Mouse (Mus musculus) lung, embryonic 16.5 days (tissue): Measurements from ENCODE around the gene Lmbrd2. TPM values are rescaled to one million over a fixed set of nuclear protein-coding genes. Genes with fewer than 3 reads are reported as not detected.
"Not testable (repeated sequence)": the region's sequence is repeated elsewhere in the genome, so short reads cannot be mapped to it uniquely, and the experiment has no call there.

ENCODE experiments used
- ATAC-seq: fragments of 200-750 bp; cut with Nextera tagmentation; 2 replicates; pipeline ENCODE4 v1.8.0; 2017; ENCODE audit warnings: low read depth, mild to moderate bottlenecking, moderate library complexity
- H3K27ac ChIP-seq: fragments of 300-500 bp; sonication (generic); 2 replicates; pipeline ENCODE4 v1.5.1; 2014; ENCODE audit warnings: mild to moderate bottlenecking, control low read depth, low read length
- H3K27me3 ChIP-seq: fragments of 300-500 bp; sonication (generic); 2 replicates; pipeline ENCODE4 v1.6.1; 2014; ENCODE audit warnings: low read depth, low read length, mixed read lengths; ENCODE audit not compliant: control insufficient read depth, insufficient read depth
- H3K36me3 ChIP-seq: fragments of 300-500 bp; sonication (generic); 2 replicates; pipeline ENCODE4 v1.6.1; 2014; ENCODE audit warnings: low read length; ENCODE audit not compliant: control insufficient read depth, insufficient read depth
- H3K4me1 ChIP-seq: fragments of 300-500 bp; sonication (generic); replicated peaks from 2 replicates; pipeline ENCODE4 v1.6.1; 2014; ENCODE audit warnings: low read length, mixed read lengths; ENCODE audit not compliant: control insufficient read depth, insufficient read depth
- H3K4me2 ChIP-seq: fragments of 300-500 bp; sonication (generic); 2 replicates; pipeline ENCODE4 v1.6.1; 2014; ENCODE audit warnings: low read depth, low read length, control low read depth
- H3K4me3 ChIP-seq: fragments of 300-500 bp; sonication (generic); 2 replicates; pipeline ENCODE4 v1.5.1; 2014; ENCODE audit warnings: mild to moderate bottlenecking, low read length, control low read depth
- H3K9ac ChIP-seq: fragments of 300-500 bp; sonication (generic); 2 replicates; pipeline ENCODE4 v1.6.1; 2014; ENCODE audit warnings: low read length, control low read depth
- H3K9me3 ChIP-seq: fragments of 300-500 bp; sonication (generic); 2 replicates; pipeline ENCODE4 v1.6.1; 2016; ENCODE audit warnings: low read length; ENCODE audit not compliant: control insufficient read depth
- WGBS: fragments of 180-500 bp; shearing (Covaris S2); extraction: QIAGEN DNeasy Blood & Tissue Kit; methylation state at CpG from one replicate; pipeline ENCODE4 v1.1.7; 2014; 5-methylcytosine and 5-hydroxymethylcytosine counted together
- polyA plus RNA-seq: library from polyadenylated mRNA; unstranded; fragments of >200 nt; fragmentation: Nextera tagmentation; extraction: Ambion mirVana; gene quantifications from 2 replicates; pipeline ENCODE4 v1.2.1, GENCODE M21; 2015

Gene Lmbrd2
- polyA plus RNA-seq, 1 experiment from 2014 or later = 3.2 TPM

- H3K9ac ChIP-seq = no peak overlapping the region
- H3K9me3 ChIP-seq = no peaks in the 10 kb centered on the region
- WGBS = 96% methylated on average over 3 of the region's 3 CpGs
- ATAC-seq = no peak
- no peak overlapping the region for H3K4me2 ChIP-seq
- no peak overlapping the region for H3K27ac ChIP-seq
- no peaks in the 10 kb centered on the region for H3K27me3 ChIP-seq
- H3K4me1 ChIP-seq = no peaks in the 10 kb centered on the region
- no peak overlapping the region for H3K4me3 ChIP-seq
- peaks cover 9% of the 10 kb centered on the region; the same call in 1 of the 2 replicates for H3K36me3 ChIP-seq
Measured at GRCm38 (mm10) chr15:9177038-9177437, 36.7 kb downstream of the Lmbrd2 start.

GRCm38 (mm10) chr15:9183995-9184394 lies 43.6 kb downstream of the Lmbrd2 start:
- Histone ChIP-seq H3K27ac (no peak overlapping the region), H3K9me3 (no peaks in the 10 kb centered on the region), H3K4me3 (no peak overlapping the region), H3K27me3 (no peaks in the 10 kb centered on the region), H3K9ac (no peak overlapping the region), H3K4me2 (no peak overlapping the region), H3K36me3 (peaks cover 7% of the 10 kb centered on the region), H3K4me1 (no peaks in the 10 kb centered on the region)
- no peak for ATAC-seq
- WGBS = 79% methylated on average over 5 of the region's 5 CpGs

GRCm38 (mm10) chr15:9189796-9190195 lies 49.4 kb downstream of the Lmbrd2 start:
- Histone ChIP-seq H3K4me3 (no peak overlapping the region), H3K27me3 (no peaks in the 10 kb centered on the region), H3K27ac (no peak overlapping the region), H3K4me1 (no peaks in the 10 kb centered on the region), H3K4me2 (no peak overlapping the region), H3K36me3 (peaks cover 7% of the 10 kb centered on the region; the same call in 1 of the 2 replicates), H3K9ac (no peak overlapping the region), H3K9me3 (no peaks in the 10 kb centered on the region)
- 84% methylated on average over 2 of the region's 2 CpGs for WGBS
- no peak for ATAC-seq

- H3K4me1 ChIP-seq, ATAC-seq, H3K4me3 ChIP-seq: not testable (repeated sequence)
Measured at GRCm38 (mm10) chr15:9192685-9193084, 52.3 kb downstream of the Lmbrd2 start.

GRCm38 (mm10) chr15:9198421-9198820 lies 58.1 kb downstream of the Lmbrd2 start:
- Histone ChIP-seq H3K27me3 (no peaks in the 10 kb centered on the region), H3K4me2 (no peak overlapping the region), H3K4me1 (no peaks in the 10 kb centered on the region), H3K9me3 (no peaks in the 10 kb centered on the region), H3K27ac (no peak overlapping the region), H3K9ac (no peak overlapping the region), H3K4me3 (no peak overlapping the region), H3K36me3 (peaks cover 5% of the 10 kb centered on the region)
- WGBS = 53% methylated on average over 6 of the region's 6 CpGs
- no peak for ATAC-seq

More at GRCm38 (mm10) chr15:9192685-9193084, 52.3 kb downstream of the Lmbrd2 start:
- not testable (repeated sequence) for H3K9ac ChIP-seq, H3K36me3 ChIP-seq, H3K4me2 ChIP-seq, H3K27me3 ChIP-seq, H3K9me3 ChIP-seq, H3K27ac ChIP-seq

- H3K9ac ChIP-seq = no peak overlapping the region
- no peak for ATAC-seq
- H3K27ac ChIP-seq = no peak overlapping the region
- H3K4me3 ChIP-seq = no peak overlapping the region
- H3K4me2 ChIP-seq = no peak overlapping the region
- H3K9me3 ChIP-seq = no peaks in the 10 kb centered on the region
- H3K4me1 ChIP-seq = no peaks in the 10 kb centered on the region
- no peaks in the 10 kb centered on the region for H3K27me3 ChIP-seq
- no peaks in the 10 kb centered on the region for H3K36me3 ChIP-seq
Measured at GRCm38 (mm10) chr15:9211891-9212290, 71.5 kb downstream of the Lmbrd2 start.

- ATAC-seq, H3K27ac ChIP-seq, H3K9me3 ChIP-seq, H3K4me3 ChIP-seq, H3K4me1 ChIP-seq, H3K27me3 ChIP-seq, H3K36me3 ChIP-seq, H3K9ac ChIP-seq, H3K4me2 ChIP-seq: not testable (repeated sequence)
- WGBS = 64% methylated on average over 3 of the region's 3 CpGs
Measured at GRCm38 (mm10) chr15:9213026-9213425, 72.7 kb downstream of the Lmbrd2 start.

GRCm38 (mm10) chr15:9213431-9213830 lies 73.1 kb downstream of the Lmbrd2 start:
- not testable (repeated sequence) for H3K4me2 ChIP-seq, H3K36me3 ChIP-seq, H3K27me3 ChIP-seq, H3K4me3 ChIP-seq, H3K4me1 ChIP-seq, H3K9ac ChIP-seq, ATAC-seq, H3K9me3 ChIP-seq, H3K27ac ChIP-seq
- WGBS = 87% methylated on average over 7 of the region's 7 CpGs

GRCm38 (mm10) chr15:9216446-9216845 lies 76.1 kb downstream of the Lmbrd2 start:
- H3K4me2 ChIP-seq = no peak overlapping the region
- WGBS = 91% methylated on average over 5 of the region's 5 CpGs
- ATAC-seq = no peak
- no peaks in the 10 kb centered on the region for H3K4me1 ChIP-seq
- no peak overlapping the region for H3K4me3 ChIP-seq
- H3K27ac ChIP-seq = no peak overlapping the region
- no peaks in the 10 kb centered on the region for H3K9me3 ChIP-seq
- no peak overlapping the region for H3K9ac ChIP-seq
- H3K36me3 ChIP-seq = no peaks in the 10 kb centered on the region
- no peaks in the 10 kb centered on the region for H3K27me3 ChIP-seq

- H3K9me3 ChIP-seq, H3K4me1 ChIP-seq, H3K9ac ChIP-seq, H3K4me3 ChIP-seq, H3K27ac ChIP-seq, H3K27me3 ChIP-seq, H3K36me3 ChIP-seq, H3K4me2 ChIP-seq, ATAC-seq: not testable (repeated sequence)
- WGBS = 67% methylated on average over 4 of the region's 4 CpGs
Measured at GRCm38 (mm10) chr15:9230917-9231316, 90.6 kb downstream of the Lmbrd2 start.
